Mouse (Mus musculus) hindbrain, embryonic 11.5 days (tissue): ENCODE data around the gene Aox2. TPM values are rescaled to one million over a fixed set of nuclear protein-coding genes. Genes with fewer than 3 reads are reported as not detected.
"Not testable (repeated sequence)": the region's sequence is repeated elsewhere in the genome, so short reads cannot be mapped to it uniquely, and the experiment has no call there.

Experiments
- ATAC-seq: fragments of 200-750 bp; cut with Nextera tagmentation; 2 replicates; pipeline ENCODE4 v1.8.0; 2017; ENCODE audit warnings: mild to moderate bottlenecking, moderate TSS enrichment, moderate library complexity; ENCODE audit not compliant: low FRiP score
- DNase-seq: peaks from one replicate; pipeline ENCODE4 v3.0.0-alpha.2; 2015; ENCODE audit warnings: low spot score
- H3K27ac ChIP-seq: fragments of 300-500 bp; sonication (generic); 2 replicates; pipeline ENCODE4 v1.5.1; 2014; ENCODE audit warnings: mild to moderate bottlenecking, low read depth, low read length
- H3K27me3 ChIP-seq: fragments of 300-500 bp; sonication (generic); 2 replicates; pipeline ENCODE4 v1.6.1; 2014; ENCODE audit warnings: mild to moderate bottlenecking, low read length, moderate library complexity, mixed read lengths; ENCODE audit not compliant: control insufficient read depth, insufficient read depth
- H3K36me3 ChIP-seq: fragments of 300-500 bp; sonication (generic); 2 replicates; pipeline ENCODE4 v1.6.1; 2014; ENCODE audit warnings: mild to moderate bottlenecking, low read length, moderate library complexity, mixed read lengths; ENCODE audit not compliant: control insufficient read depth, insufficient read depth
- H3K4me1 ChIP-seq: fragments of 300-500 bp; sonication (generic); replicated peaks from 2 replicates; pipeline ENCODE4 v1.6.1; 2014; ENCODE audit warnings: low read length, mixed read lengths; ENCODE audit not compliant: control insufficient read depth, insufficient read depth
- H3K4me2 ChIP-seq: fragments of 300-500 bp; sonication (generic); replicated peaks from 2 replicates; pipeline ENCODE4 v1.6.1; 2014; ENCODE audit warnings: mild to moderate bottlenecking, low read depth, low read length
- H3K4me3 ChIP-seq: fragments of 300-500 bp; sonication (generic); 2 replicates; pipeline ENCODE4 v1.5.1; 2014; ENCODE audit warnings: low read depth, low read length
- H3K9ac ChIP-seq: fragments of 300-500 bp; sonication (generic); 2 replicates; pipeline ENCODE4 v1.6.1; 2014; ENCODE audit warnings: low read depth, low read length
- H3K9me3 ChIP-seq: fragments of 300-500 bp; sonication (generic); 2 replicates; pipeline ENCODE4 v1.6.1; 2016; ENCODE audit warnings: low read length; ENCODE audit not compliant: control insufficient read depth
- WGBS: fragments of 180-500 bp; shearing (Covaris S2); extraction: QIAGEN DNeasy Blood & Tissue Kit; methylation state at CpG from one replicate; pipeline ENCODE4 v1.1.7; 2014; 5-methylcytosine and 5-hydroxymethylcytosine counted together
- polyA plus RNA-seq: library from polyadenylated mRNA; unstranded; fragments of >200 nt; fragmentation: Nextera tagmentation; extraction: Ambion mirVana; gene quantifications from 2 replicates; pipeline ENCODE4 v1.2.1, GENCODE M21; 2014

Gene Aox2
- polyA plus RNA-seq, 1 experiment from 2014 or later, result 0.06 TPM

- Histone ChIP-seq H3K27me3 (no peaks in the 10 kb centered on the region), H3K4me3 (no peak overlapping the region), H3K9me3 (no peaks in the 10 kb centered on the region), H3K9ac (no peak overlapping the region), H3K27ac (no peak overlapping the region), H3K4me1 (no peaks in the 10 kb centered on the region), H3K4me2 (no peak overlapping the region), H3K36me3 (no peaks in the 10 kb centered on the region)
- 83% methylated on average over 12 of the region's 12 CpGs for WGBS
- no peak for ATAC-seq
- no peak for DNase-seq
Observed at GRCm38 (mm10) chr1:58366737-58367471, 88.8 kb downstream of the Aox2 start.

GRCm38 (mm10) chr1:58369716-58370115 is 91.6 kb downstream of the Aox2 start:
- no peak overlapping the region for H3K4me3 ChIP-seq
- H3K27me3 ChIP-seq, result no peaks in the 10 kb centered on the region
- ATAC-seq (no peak), DNase-seq (no peak)
- no peak overlapping the region for H3K27ac ChIP-seq
- WGBS, result 87% methylated on average over 2 of the region's 2 CpGs
- no peaks in the 10 kb centered on the region for H3K4me1 ChIP-seq
- H3K9ac ChIP-seq, result no peak overlapping the region
- no peak overlapping the region for H3K4me2 ChIP-seq
- H3K9me3 ChIP-seq, result no peaks in the 10 kb centered on the region
- no peaks in the 10 kb centered on the region for H3K36me3 ChIP-seq

- not testable (repeated sequence) for H3K4me3 ChIP-seq, H3K4me2 ChIP-seq, H3K27ac ChIP-seq, H3K27me3 ChIP-seq, H3K36me3 ChIP-seq, H3K9ac ChIP-seq, DNase-seq, H3K9me3 ChIP-seq, H3K4me1 ChIP-seq, ATAC-seq
- WGBS, result 83% methylated on average over 2 of the region's 2 CpGs
Observed at GRCm38 (mm10) chr1:58374266-58374665, 96.1 kb downstream of the Aox2 start.

- H3K9me3 ChIP-seq, result no peaks in the 10 kb centered on the region
- ATAC-seq, result no peak
- WGBS, result 82% methylated on average over 3 of the region's 3 CpGs
Observed at GRCm38 (mm10) chr1:58375574-58376147, 97.5 kb downstream of the Aox2 start.

GRCm38 (mm10) chr1:58382586-58383281 is 104.6 kb downstream of the Aox2 start:
- DNase-seq (no peak), ATAC-seq (no peak)
- no peak overlapping the region for H3K4me3 ChIP-seq
- H3K9ac ChIP-seq, result no peak overlapping the region
- WGBS, result 73% methylated on average over 5 of the region's 5 CpGs
- no peaks in the 10 kb centered on the region for H3K4me1 ChIP-seq
- no peak overlapping the region for H3K4me2 ChIP-seq
- no peaks in the 10 kb centered on the region for H3K36me3 ChIP-seq
- no peak overlapping the region for H3K27ac ChIP-seq
- no peaks in the 10 kb centered on the region for H3K27me3 ChIP-seq
- H3K9me3 ChIP-seq, result no peaks in the 10 kb centered on the region

More at GRCm38 (mm10) chr1:58375574-58376147, 97.5 kb downstream of the Aox2 start:
- Histone ChIP-seq H3K27ac (no peak overlapping the region), H3K4me2 (no peak overlapping the region), H3K9ac (no peak overlapping the region), H3K36me3 (no peaks in the 10 kb centered on the region), H3K4me1 (no peaks in the 10 kb centered on the region), H3K27me3 (no peaks in the 10 kb centered on the region), H3K4me3 (no peak overlapping the region)
- no peak for DNase-seq

- Histone ChIP-seq H3K27ac (peak overlapping the region; percentile 95), H3K9ac (peak overlapping the region; percentile 96), H3K27me3 (no peaks in the 10 kb centered on the region), H3K9me3 (no peaks in the 10 kb centered on the region), H3K36me3 (peaks cover 8% of the 10 kb centered on the region), H3K4me1 (peaks cover 3% of the 10 kb centered on the region), H3K4me2 (peak overlapping the region; percentile 72), H3K4me3 (peak overlapping the region; percentile 94)
- WGBS, result 47% methylated on average over 19 of the region's 19 CpGs
- DNase-seq (peak; percentile 40), ATAC-seq (no peak)
Observed at GRCm38 (mm10) chr1:58391421-58392267, 113.5 kb downstream of the Aox2 start.

GRCm38 (mm10) chr1:58392268-58392651 is 114.1 kb downstream of the Aox2 start:
- H3K27ac ChIP-seq, result peak overlapping the region; percentile 95
- WGBS, result 2% methylated on average over 16 of the region's 16 CpGs
- DNase-seq, result peak; percentile 69
- H3K36me3 ChIP-seq, result peaks cover 9% of the 10 kb centered on the region
- H3K9ac ChIP-seq, result peak overlapping the region; percentile 96
- H3K4me2 ChIP-seq, result peak overlapping the region; percentile 72
- no peaks in the 10 kb centered on the region for H3K27me3 ChIP-seq
- peak overlapping the region; percentile 94 for H3K4me3 ChIP-seq
- ATAC-seq, result no peak
- no peaks in the 10 kb centered on the region for H3K9me3 ChIP-seq
- peaks cover 3% of the 10 kb centered on the region for H3K4me1 ChIP-seq

GRCm38 (mm10) chr1:58392652-58393283 is 114.6 kb downstream of the Aox2 start, which contains the start of gene Bzw1:
TSS of gene Bzw1 (plus strand) at chr1:58392898.
- DNase-seq (peak; percentile 94), ATAC-seq (peak; percentile 99)
- under 1% methylated on average over 42 of the region's 61 CpGs for WGBS
- no peaks in the 10 kb centered on the region for H3K27me3 ChIP-seq
- H3K4me2 ChIP-seq, result peak within 1 kb of the TSS; percentile 72
- H3K9ac ChIP-seq, result peak within 1 kb of the TSS; percentile 96
- peak within 1 kb of the TSS; percentile 94 for H3K4me3 ChIP-seq
- H3K36me3 ChIP-seq, result peaks cover 10% of the 10 kb centered on the region
- H3K27ac ChIP-seq, result peak within 1 kb of the TSS; percentile 95
- H3K4me1 ChIP-seq, result peaks cover 3% of the 10 kb centered on the region
- H3K9me3 ChIP-seq, result no peaks in the 10 kb centered on the region
